Mouse (Mus musculus) leukemia stem cell, adult 10-12 weeks (primary cell): ENCODE results near the gene Il10rb. TPM values are rescaled to one million over a fixed set of nuclear protein-coding genes. Genes with fewer than 3 reads are reported as not detected.

Experiments
- polyA plus RNA-seq: library from polyadenylated mRNA; stranded (reverse); fragments of >175 nt; gene quantifications from 2 replicates; pipeline ENCODE4 v1.2.3, GENCODE M21; 2012; ENCODE audit warnings: low replicate concordance

Gene Il10rb
- 10.3 and 11.9 TPM in 2 replicates for polyA plus RNA-seq

DNA sequence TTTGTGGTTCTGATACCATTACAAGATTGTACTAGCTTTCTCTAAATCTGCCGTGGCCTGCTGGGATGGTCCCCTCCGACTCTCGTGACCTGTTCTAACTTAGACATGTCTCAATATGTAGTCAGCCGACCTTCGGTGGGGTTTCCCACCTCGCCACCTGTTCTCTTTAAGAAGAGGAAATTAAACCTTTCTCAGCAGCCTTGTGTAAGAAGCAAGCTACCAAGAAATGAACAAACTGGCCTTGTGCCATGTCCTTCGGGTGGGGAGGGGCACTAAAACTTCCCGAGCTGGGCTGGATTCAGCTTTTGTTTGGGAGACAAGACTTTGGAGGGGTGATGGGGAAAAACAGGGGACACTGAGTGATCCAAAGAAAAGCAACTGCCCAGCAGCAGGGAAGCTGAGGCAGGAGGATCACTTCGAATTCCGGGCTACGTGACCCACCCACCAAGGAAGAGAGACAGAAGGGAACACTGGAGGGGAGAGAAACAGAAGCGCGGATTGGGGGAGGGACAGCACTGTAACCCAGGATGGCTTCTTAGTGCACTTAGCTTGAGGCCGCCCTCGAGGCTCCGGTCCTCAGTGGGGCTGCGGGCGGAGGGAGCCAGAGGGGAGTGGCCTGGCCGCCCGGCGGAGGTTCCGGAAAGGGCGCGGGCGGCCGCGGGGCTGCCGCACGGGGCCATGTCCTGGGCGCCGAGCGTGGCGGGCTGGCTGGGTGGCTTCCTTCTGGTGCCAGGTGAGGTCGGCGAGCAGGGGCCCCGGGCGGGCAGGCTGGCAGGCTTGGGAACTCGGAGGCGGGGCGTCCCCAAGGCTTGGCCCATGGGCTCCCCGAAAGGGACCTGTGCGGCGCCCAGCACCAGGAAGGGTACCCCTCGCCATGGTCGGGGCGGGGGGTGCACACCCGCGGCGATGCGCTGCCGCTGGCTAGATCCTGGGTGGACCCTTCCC lies at the start of gene Il10rb:
Gene Il10rb (plus strand): TSS at position 525 of the 945 bp plus-strand sequence.

GRCm38 (mm10) chr16:91372577-91373472 lies 33.1 kb upstream of the Il10rb start, which contains the start of gene Ifnar2:
TSS of gene Ifnar2 (plus strand) at chr16:91372783.

DNA sequence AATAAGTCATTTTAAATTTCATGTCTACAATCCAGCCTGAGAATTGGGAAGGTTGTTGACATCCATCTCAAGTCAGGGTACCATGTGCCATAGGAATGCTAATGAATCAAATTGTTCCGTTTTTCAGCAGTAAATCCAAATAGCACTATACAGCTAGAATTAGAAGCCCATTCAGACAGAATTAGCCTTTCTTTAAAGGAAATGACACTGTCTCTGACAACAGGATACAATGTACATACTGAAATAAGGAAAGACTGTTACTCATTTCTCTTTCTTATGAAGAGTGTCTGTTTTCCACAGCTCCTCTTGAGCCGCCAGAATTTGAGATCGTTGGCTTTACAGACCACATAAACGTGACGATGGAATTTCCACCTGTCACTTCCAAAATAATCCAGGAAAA lies 14.5 kb upstream of the Il10rb start, which contains the start of gene Gm21970:
Gene Gm21970 (plus strand): TSS at position 301 of the 400 bp plus-strand sequence.

Other genes with a start within 250 kb of the Il10rb start
- gene Olig2, start 180.7 kb upstream of the Il10rb start, polyA plus RNA-seq: 0.21 TPM in 1 of 2 replicates, not detected in the other
- not detected in 2 replicates for gene Olig1, start 136.4 kb upstream of the Il10rb start, polyA plus RNA-seq
- 44.2 and 71.6 TPM in 2 replicates for gene Ifnar2, start 33.4 kb upstream of the Il10rb start, polyA plus RNA-seq
- not detected in 2 replicates for gene Gm21970, start 14.4 kb upstream of the Il10rb start, polyA plus RNA-seq
- 5.5 and 6.8 TPM in 2 replicates for gene Ifnar1, start 79.1 kb downstream of the Il10rb start, polyA plus RNA-seq
- 21.4 and 46.2 TPM in 2 replicates for gene Ifngr2, start 140.9 kb downstream of the Il10rb start, polyA plus RNA-seq
- 0.30 and 1.6 TPM in 2 replicates for gene Tmem50b, start 191.6 kb downstream of the Il10rb start, polyA plus RNA-seq
- gene Dnajc28, start 212.9 kb downstream of the Il10rb start, polyA plus RNA-seq: 0.97 and 1.1 TPM in 2 replicates
- 151 and 211 TPM in 2 replicates for gene Gart, start 240.8 kb downstream of the Il10rb start, polyA plus RNA-seq
- 41.8 and 57.8 TPM in 2 replicates for gene Son, start 241.3 kb downstream of the Il10rb start, polyA plus RNA-seq